Comparison of ENCODE assay signal across 8 mouse cellular contexts in genomic region chr15:99265679-99266078, GRCm38 (mm10). TPM values are rescaled to one million over a fixed set of nuclear protein-coding genes. Genes with fewer than 3 reads are reported as not detected.
DNase-seq lines count a peak whose midpoint lies in the region; ATAC-seq and TF ChIP-seq lines count a peak whose summit lies in the region.

No protein-coding gene starts in this region.

- H3K9ac ChIP-seq in hindbrain, embryonic 13.5 days, result no peak overlapping the region
- H3K9ac ChIP-seq in embryonic facial prominence, embryonic 15.5 days, result no peak overlapping the region
- H3K9ac ChIP-seq in heart, embryonic 14.5 days (ENCODE audit: low read length), result no peak overlapping the region
- no peak overlapping the region for H3K9ac ChIP-seq in lung, embryonic 15.5 days

- peak; percentile 68 for DNase-seq in hindbrain, embryonic 10.5 days (ENCODE audit: low spot score)
- peak; percentile 67 for DNase-seq in large intestine, adult 2 months (ENCODE audit: low read depth, low spot score)
- peak; percentile 72 for DNase-seq in right cerebral cortex, postnatal 14 days

- H3K27me3 ChIP-seq in hindbrain, embryonic 10.5 days (ENCODE audit: insufficient read depth, poor library complexity, severe bottlenecking), result no peaks in the 10 kb centered on the region
- H3K27me3 ChIP-seq in hindbrain, embryonic 13.5 days, result no peaks in the 10 kb centered on the region
- H3K27me3 ChIP-seq in embryonic facial prominence, embryonic 15.5 days, result no peaks in the 10 kb centered on the region
- H3K27me3 ChIP-seq in heart, embryonic 14.5 days (ENCODE audit: control insufficient read depth, insufficient read depth, low read length), result no peaks in the 10 kb centered on the region
- H3K27me3 ChIP-seq in lung, embryonic 15.5 days, result no peaks in the 10 kb centered on the region

- TF ChIP-seq CTCF in bone marrow, adult 2 months (IDR thresholded peaks at IDR 0.05; ENCODE audit: control insufficient read depth, insufficient read depth, low read length), result peak; percentile 67

- no peak overlapping the region for H3K4me2 ChIP-seq in hindbrain, embryonic 13.5 days
- H3K4me2 ChIP-seq in embryonic facial prominence, embryonic 15.5 days (replicated peaks), result no peak overlapping the region
- H3K4me2 ChIP-seq in heart, embryonic 14.5 days (ENCODE audit: low read length), result no peak overlapping the region
- H3K4me2 ChIP-seq in lung, embryonic 15.5 days, result no peak overlapping the region

- peaks cover 4% of the 10 kb centered on the region; the same call in 1 of the 2 replicates for H3K4me1 ChIP-seq in hindbrain, embryonic 10.5 days (replicated peaks)
- H3K4me1 ChIP-seq in hindbrain, embryonic 13.5 days (replicated peaks), result no peaks in the 10 kb centered on the region
- peaks cover 2% of the 10 kb centered on the region; the same call in 1 of the 2 replicates for H3K4me1 ChIP-seq in bone marrow, adult 2 months (ENCODE audit: control insufficient read depth, insufficient read depth, low read length)
- no peaks in the 10 kb centered on the region; the same call in 1 of the 2 replicates for H3K4me1 ChIP-seq in embryonic facial prominence, embryonic 15.5 days
- H3K4me1 ChIP-seq in heart, embryonic 14.5 days (ENCODE audit: control insufficient read depth in 2 of 2, insufficient read depth in 2 of 2, low read length in 2 of 2), result peaks cover 8 to 14% of the 10 kb centered on the region in 2 experiments
- no peaks in the 10 kb centered on the region for H3K4me1 ChIP-seq in lung, embryonic 15.5 days

- ATAC-seq in hindbrain, embryonic 13.5 days (ENCODE audit: low FRiP score), result no peak
- ATAC-seq in embryonic facial prominence, embryonic 15.5 days (ENCODE audit: insufficient number of reproducible peaks, low FRiP score, low TSS enrichment, low read depth), result 0 out of 2 replicates have a peak, but pooled peaks have one; percentile 18
- ATAC-seq in heart, embryonic 14.5 days (ENCODE audit: insufficient number of reproducible peaks, insufficient read depth, low FRiP score, low read depth), result peak; percentile 58; the same call in 1 of the 2 replicates
- 0 out of 2 replicates have a peak, but pooled peaks have one; percentile 37 for ATAC-seq in lung, embryonic 15.5 days (ENCODE audit: borderline replicate concordance, extremely low read depth, low FRiP score, low TSS enrichment)

- H3K36me3 ChIP-seq in hindbrain, embryonic 10.5 days, result no peaks in the 10 kb centered on the region
- no peaks in the 10 kb centered on the region for H3K36me3 ChIP-seq in hindbrain, embryonic 13.5 days
- no peaks in the 10 kb centered on the region for H3K36me3 ChIP-seq in embryonic facial prominence, embryonic 15.5 days
- H3K36me3 ChIP-seq in heart, embryonic 14.5 days (ENCODE audit: control insufficient read depth, insufficient read depth, low read length), result no peaks in the 10 kb centered on the region
- no peaks in the 10 kb centered on the region for H3K36me3 ChIP-seq in lung, embryonic 15.5 days

- no peak overlapping the region for H3K4me3 ChIP-seq in hindbrain, embryonic 10.5 days
- H3K4me3 ChIP-seq in hindbrain, embryonic 13.5 days, result no peak overlapping the region
- H3K4me3 ChIP-seq in bone marrow, adult 2 months (replicated peaks; ENCODE audit: control insufficient read depth, low read depth, low read length), result no peak overlapping the region
- no peak overlapping the region for H3K4me3 ChIP-seq in embryonic facial prominence, embryonic 15.5 days (replicated peaks)
- H3K4me3 ChIP-seq in heart, embryonic 14.5 days (ENCODE audit: control insufficient read depth in 1 of 2, insufficient read depth in 1 of 2, low read depth in 1 of 2, low read length in 2 of 2), result no peak overlapping the region
- no peak overlapping the region for H3K4me3 ChIP-seq in lung, embryonic 15.5 days

- 15% methylated on average over 4 of the region's 4 CpGs for WGBS in hindbrain, embryonic 10.5 days
- 24% methylated on average over 4 of the region's 4 CpGs for WGBS in hindbrain, embryonic 13.5 days
- 37% methylated on average over 4 of the region's 4 CpGs for WGBS in bone marrow, adult 2 months
- WGBS in embryonic facial prominence, embryonic 15.5 days, result 15% methylated on average over 4 of the region's 4 CpGs
- 13% methylated on average over 4 of the region's 4 CpGs for WGBS in heart, embryonic 14.5 days
- 11% methylated on average over 4 of the region's 4 CpGs for WGBS in large intestine, adult 2 months
- WGBS in lung, embryonic 15.5 days, result 15% methylated on average over 4 of the region's 4 CpGs

- no peak overlapping the region for H3K27ac ChIP-seq in hindbrain, embryonic 10.5 days
- no peak overlapping the region for H3K27ac ChIP-seq in hindbrain, embryonic 13.5 days
- no peak overlapping the region for H3K27ac ChIP-seq in bone marrow, adult 2 months (ENCODE audit: control insufficient read depth, insufficient read depth, low read depth, low read length, poor library complexity)
- no peak overlapping the region for H3K27ac ChIP-seq in embryonic facial prominence, embryonic 15.5 days (replicated peaks)
- no peak overlapping the region for H3K27ac ChIP-seq in heart, embryonic 14.5 days (replicated peaks in 1 of 2; ENCODE audit: control insufficient read depth in 1 of 2, insufficient read depth in 1 of 2, low read depth in 2 of 2, low read length in 2 of 2)
- H3K27ac ChIP-seq in lung, embryonic 15.5 days, result no peak overlapping the region

- no peak for TF ChIP-seq POLR2A in bone marrow, adult 2 months (IDR thresholded peaks at IDR 0.05; ENCODE audit: borderline replicate concordance, control insufficient read depth, low read depth, low read length)

- H3K9me3 ChIP-seq in hindbrain, embryonic 10.5 days, result no peaks in the 10 kb centered on the region
- no peaks in the 10 kb centered on the region for H3K9me3 ChIP-seq in hindbrain, embryonic 13.5 days
- no peaks in the 10 kb centered on the region for H3K9me3 ChIP-seq in embryonic facial prominence, embryonic 15.5 days (replicated peaks)
- no peaks in the 10 kb centered on the region for H3K9me3 ChIP-seq in heart, embryonic 14.5 days (ENCODE audit: control insufficient read depth, low read length)
- H3K9me3 ChIP-seq in lung, embryonic 15.5 days, result no peaks in the 10 kb centered on the region

RNA-seq across cellular contexts. Expression of gene Mcrs1, which starts 13.9 kb away (rescaled TPM):
- polyA plus RNA-seq in hindbrain, embryonic 10.5 days (2016; fragmentation: Nextera tagmentation; extraction: Ambion mirVana), result 194 and 213 TPM in 2 replicates
- 195 and 208 TPM in 2 replicates for polyA plus RNA-seq in hindbrain, embryonic 13.5 days (2015; fragmentation: Nextera tagmentation; extraction: Ambion mirVana)
- polyA plus RNA-seq in bone marrow, adult 2 months (2011; ENCODE audit: insufficient read depth, insufficient read length, low replicate concordance, missing spikeins), result 31.9 and 39.0 TPM in 2 replicates
- 119 and 125 TPM in 2 replicates for polyA plus RNA-seq in embryonic facial prominence, embryonic 15.5 days (2015; fragmentation: Nextera tagmentation; extraction: Ambion mirVana)
- 167 and 173 TPM in 2 replicates for polyA plus RNA-seq in heart, embryonic 14.5 days (2014; fragmentation: Nextera tagmentation; extraction: Ambion mirVana)
- 81.5 and 94.7 TPM in 2 replicates for polyA plus RNA-seq in large intestine, adult 2 months (2012; rRNA removed)
- polyA plus RNA-seq in lung, embryonic 15.5 days (2015; fragmentation: Nextera tagmentation; extraction: Ambion mirVana), result 141 TPM in 2 replicates

RNA-seq across cellular contexts. Expression of gene Prpf40b, which starts 29.2 kb away (rescaled TPM):
- polyA plus RNA-seq in hindbrain, embryonic 10.5 days (2016; fragmentation: Nextera tagmentation; extraction: Ambion mirVana), result 61.1 and 63.3 TPM in 2 replicates
- 116 and 124 TPM in 2 replicates for polyA plus RNA-seq in hindbrain, embryonic 13.5 days (2015; fragmentation: Nextera tagmentation; extraction: Ambion mirVana)
- 7.9 and 16.0 TPM in 2 replicates for polyA plus RNA-seq in bone marrow, adult 2 months (2011; ENCODE audit: insufficient read depth, insufficient read length, low replicate concordance, missing spikeins)
- 57.5 and 64.2 TPM in 2 replicates for polyA plus RNA-seq in embryonic facial prominence, embryonic 15.5 days (2015; fragmentation: Nextera tagmentation; extraction: Ambion mirVana)
- polyA plus RNA-seq in heart, embryonic 14.5 days (2014; fragmentation: Nextera tagmentation; extraction: Ambion mirVana), result 31.2 and 38.0 TPM in 2 replicates
- polyA plus RNA-seq in large intestine, adult 2 months (2012; rRNA removed), result 19.0 and 20.6 TPM in 2 replicates
- 55.1 and 55.3 TPM in 2 replicates for polyA plus RNA-seq in lung, embryonic 15.5 days (2015; fragmentation: Nextera tagmentation; extraction: Ambion mirVana)

RNA-seq across cellular contexts. Expression of gene Fam186b, which starts 30.0 kb away (rescaled TPM):
- 0.20 and 0.27 TPM in 2 replicates for polyA plus RNA-seq in hindbrain, embryonic 10.5 days (2016; fragmentation: Nextera tagmentation; extraction: Ambion mirVana)
- polyA plus RNA-seq in hindbrain, embryonic 13.5 days (2015; fragmentation: Nextera tagmentation; extraction: Ambion mirVana), result 0.47 and 0.69 TPM in 2 replicates
- polyA plus RNA-seq in bone marrow, adult 2 months (2011; ENCODE audit: insufficient read depth, insufficient read length, low replicate concordance, missing spikeins), result not detected in 2 replicates
- 0.14 and 0.27 TPM in 2 replicates for polyA plus RNA-seq in embryonic facial prominence, embryonic 15.5 days (2015; fragmentation: Nextera tagmentation; extraction: Ambion mirVana)
- polyA plus RNA-seq in heart, embryonic 14.5 days (2014; fragmentation: Nextera tagmentation; extraction: Ambion mirVana), result 0.36 TPM in 1 of 2 replicates, not detected in the other
- polyA plus RNA-seq in large intestine, adult 2 months (2012; rRNA removed), result not detected in 2 replicates
- 0.05 and 0.35 TPM in 2 replicates for polyA plus RNA-seq in lung, embryonic 15.5 days (2015; fragmentation: Nextera tagmentation; extraction: Ambion mirVana)

RNA-seq across cellular contexts. Expression of gene Kcnh3, which starts 41.0 kb away (rescaled TPM):
- 0.04 and 0.12 TPM in 2 replicates for polyA plus RNA-seq in hindbrain, embryonic 10.5 days (2016; fragmentation: Nextera tagmentation; extraction: Ambion mirVana)
- 0.52 and 0.91 TPM in 2 replicates for polyA plus RNA-seq in hindbrain, embryonic 13.5 days (2015; fragmentation: Nextera tagmentation; extraction: Ambion mirVana)
- polyA plus RNA-seq in bone marrow, adult 2 months (2011; ENCODE audit: insufficient read depth, insufficient read length, low replicate concordance, missing spikeins), result 0.47 TPM in 1 of 2 replicates, not detected in the other
- polyA plus RNA-seq in embryonic facial prominence, embryonic 15.5 days (2015; fragmentation: Nextera tagmentation; extraction: Ambion mirVana), result 1.3 and 2.2 TPM in 2 replicates
- 0.12 TPM in 1 of 2 replicates, not detected in the other for polyA plus RNA-seq in heart, embryonic 14.5 days (2014; fragmentation: Nextera tagmentation; extraction: Ambion mirVana)
- polyA plus RNA-seq in large intestine, adult 2 months (2012; rRNA removed), result 3.9 and 4.7 TPM in 2 replicates
- polyA plus RNA-seq in lung, embryonic 15.5 days (2015; fragmentation: Nextera tagmentation; extraction: Ambion mirVana), result 0.65 and 0.79 TPM in 2 replicates
